Comparison of ENCODE assay signal across 7 mouse cellular contexts in genomic region chr4:117485045-117485780, GRCm38 (mm10). TPM values are rescaled to one million over a fixed set of nuclear protein-coding genes. Genes with fewer than 3 reads are reported as not detected.
A peak's percentile ranks its signal among the peaks of the same experiment; 100 is the strongest.
DNase-seq lines count a peak whose midpoint lies in the region; ATAC-seq lines count a peak whose summit lies in the region.

No protein-coding gene starts in this region.

- H3K9ac ChIP-seq in neural tube, embryonic 11.5 days (ENCODE audit: low read length) = peak overlapping the region; percentile 54
- peak overlapping the region; percentile 46 for H3K9ac ChIP-seq in forebrain, embryonic 16.5 days (replicated peaks; ENCODE audit: low read depth, low read length)
- H3K9ac ChIP-seq in limb, embryonic 15.5 days = no peak overlapping the region
- H3K9ac ChIP-seq in stomach, embryonic 16.5 days (ENCODE audit: low read length) = peak overlapping the region; percentile 47; the same call in 1 of the 2 replicates

- H3K9me3 ChIP-seq in neural tube, embryonic 11.5 days (ENCODE audit: control insufficient read depth, low read length) = no peaks in the 10 kb centered on the region
- H3K9me3 ChIP-seq in forebrain, embryonic 16.5 days (ENCODE audit: control insufficient read depth, low read length) = no peaks in the 10 kb centered on the region
- no peaks in the 10 kb centered on the region for H3K9me3 ChIP-seq in limb, embryonic 15.5 days
- no peaks in the 10 kb centered on the region for H3K9me3 ChIP-seq in stomach, embryonic 16.5 days (replicated peaks; ENCODE audit: control insufficient read depth, low read length)

- H3K4me1 ChIP-seq in neural tube, embryonic 11.5 days (ENCODE audit: control insufficient read depth, insufficient read depth, low read length) = peaks cover 39% of the 10 kb centered on the region
- H3K4me1 ChIP-seq in forebrain, embryonic 16.5 days (replicated peaks; ENCODE audit: control insufficient read depth, insufficient read depth, low read length) = peaks cover 13% of the 10 kb centered on the region
- peaks cover 14% of the 10 kb centered on the region for H3K4me1 ChIP-seq in limb, embryonic 15.5 days
- H3K4me1 ChIP-seq in stomach, embryonic 16.5 days (ENCODE audit: control insufficient read depth, insufficient read depth, low read length) = peaks cover 13% of the 10 kb centered on the region

- peak; percentile 41 for ATAC-seq in neural tube, embryonic 11.5 days (ENCODE audit: insufficient read depth, low FRiP score, low TSS enrichment)
- ATAC-seq in forebrain, embryonic 16.5 days = no peak
- 0 out of 2 replicates have a peak, but pooled peaks have one; percentile 22 for ATAC-seq in limb, embryonic 15.5 days (ENCODE audit: insufficient number of reproducible peaks, low FRiP score, low TSS enrichment, low read depth)
- ATAC-seq in stomach, embryonic 16.5 days (ENCODE audit: insufficient read depth, low FRiP score) = no peak

- peak; percentile 28 for DNase-seq in neural tube, embryonic 11.5 days (ENCODE audit: low spot score)
- DNase-seq in neural tube, embryonic 10.5 days (ENCODE audit: extremely low spot score, low spot score) = no peak
- no peak for DNase-seq in left cerebral cortex, adult 11 months (ENCODE audit: low spot score)
- no peak for DNase-seq in spleen, postnatal 10 days (ENCODE audit: low spot score in 2 of 2)

- 22% methylated on average over 13 of the region's 13 CpGs for WGBS in neural tube, embryonic 11.5 days
- WGBS in forebrain, embryonic 16.5 days = 40% methylated on average over 13 of the region's 13 CpGs
- 49% methylated on average over 13 of the region's 13 CpGs for WGBS in limb, embryonic 15.5 days
- WGBS in stomach, embryonic 16.5 days = 37% methylated on average over 13 of the region's 13 CpGs

- H3K36me3 ChIP-seq in neural tube, embryonic 11.5 days (ENCODE audit: control insufficient read depth, insufficient read depth, low read length) = no peaks in the 10 kb centered on the region
- H3K36me3 ChIP-seq in forebrain, embryonic 16.5 days (ENCODE audit: control insufficient read depth, insufficient read depth) = no peaks in the 10 kb centered on the region
- H3K36me3 ChIP-seq in limb, embryonic 15.5 days = no peaks in the 10 kb centered on the region
- no peaks in the 10 kb centered on the region for H3K36me3 ChIP-seq in stomach, embryonic 16.5 days (ENCODE audit: control insufficient read depth, insufficient read depth, low read length)

- H3K4me2 ChIP-seq in neural tube, embryonic 11.5 days (ENCODE audit: low read depth) = peak overlapping the region; percentile 76
- peak overlapping the region; percentile 91 for H3K4me2 ChIP-seq in forebrain, embryonic 16.5 days (ENCODE audit: low read length)
- peak overlapping the region; percentile 99 for H3K4me2 ChIP-seq in limb, embryonic 15.5 days
- peak overlapping the region; percentile 98 for H3K4me2 ChIP-seq in stomach, embryonic 16.5 days (ENCODE audit: low read depth, low read length)

- H3K27me3 ChIP-seq in neural tube, embryonic 11.5 days (ENCODE audit: control insufficient read depth, insufficient read depth, low read length) = peaks cover 38% of the 10 kb centered on the region
- H3K27me3 ChIP-seq in forebrain, embryonic 16.5 days (replicated peaks; ENCODE audit: control insufficient read depth, insufficient read depth, low read length) = peaks cover 61% of the 10 kb centered on the region
- peaks cover 54% of the 10 kb centered on the region for H3K27me3 ChIP-seq in limb, embryonic 15.5 days
- H3K27me3 ChIP-seq in stomach, embryonic 16.5 days (ENCODE audit: control insufficient read depth, insufficient read depth, low read length) = peaks cover 37% of the 10 kb centered on the region

- H3K4me3 ChIP-seq in neural tube, embryonic 11.5 days (ENCODE audit: low read depth, low read length) = peak overlapping the region; percentile 36; the same call in 1 of the 2 replicates
- H3K4me3 ChIP-seq in forebrain, embryonic 16.5 days (replicated peaks; ENCODE audit: low read length) = peak overlapping the region; percentile 44
- H3K4me3 ChIP-seq in limb, embryonic 15.5 days = peak overlapping the region; percentile 50
- H3K4me3 ChIP-seq in stomach, embryonic 16.5 days (replicated peaks; ENCODE audit: low read length) = peak overlapping the region; percentile 57

- peak overlapping the region; percentile 68 for H3K27ac ChIP-seq in neural tube, embryonic 11.5 days (ENCODE audit: low read depth, low read length)
- H3K27ac ChIP-seq in forebrain, embryonic 16.5 days (ENCODE audit: low read length) = no peak overlapping the region; the same call in 1 of the 2 replicates
- no peak overlapping the region for H3K27ac ChIP-seq in limb, embryonic 15.5 days
- H3K27ac ChIP-seq in stomach, embryonic 16.5 days (ENCODE audit: low read length) = no peak overlapping the region

RNA-seq across cellular contexts. Expression of gene Rnf220, which starts 11.6 kb away (rescaled TPM):
- 73.5 and 76.8 TPM in 2 replicates for polyA plus RNA-seq in neural tube, embryonic 11.5 days (2014; fragmentation: Nextera tagmentation; extraction: Ambion mirVana)
- 121 and 129 TPM in 2 replicates for polyA plus RNA-seq in forebrain, embryonic 16.5 days (2015; fragmentation: Nextera tagmentation; extraction: Ambion mirVana)
- 64.7 and 73.0 TPM in 2 replicates for polyA plus RNA-seq in limb, embryonic 15.5 days (2015; fragmentation: Nextera tagmentation; extraction: Ambion mirVana)
- polyA plus RNA-seq in stomach, embryonic 16.5 days (2015; fragmentation: Nextera tagmentation; extraction: Ambion mirVana) = 46.5 and 50.1 TPM in 2 replicates

Comparison
In these comparisons a context has a peak if more than half of its experiments do, and no peak if none do; other contexts are left out.
1. ATAC-seq: peak in neural tube, embryonic 11.5 days (single experiment) and limb, embryonic 15.5 days (single experiment); none in forebrain, embryonic 16.5 days (single experiment) and stomach, embryonic 16.5 days (single experiment).
2. Peak in every context shown above with its lines, with median percentiles within 50 percentile points of each other: H3K4me2 ChIP-seq and H3K4me3 ChIP-seq.